Mouse (Mus musculus): Measurements from ENCODE around the gene Hykk.

DNA sequence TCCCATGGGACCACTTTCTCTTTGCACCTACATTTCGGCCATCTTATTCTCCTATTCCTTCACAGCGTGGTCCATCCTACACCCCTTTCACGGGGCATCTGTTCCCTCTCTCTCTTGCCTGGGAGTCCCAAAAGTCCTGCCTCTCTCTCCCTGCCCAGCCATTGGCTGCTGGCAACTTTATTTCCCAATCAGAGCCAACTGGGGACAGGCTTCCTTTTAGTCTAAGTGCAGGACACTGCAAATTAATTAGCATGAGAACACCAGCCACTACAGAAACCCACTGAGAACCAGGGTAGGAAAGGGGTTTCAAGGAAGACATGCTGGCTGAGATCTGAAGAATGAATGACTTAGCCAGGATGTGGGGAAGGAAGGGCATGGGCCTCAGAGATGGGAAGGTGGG, 77.3 kb downstream of the Hykk start:
- TF ChIP-seq CTCF (IDR thresholded peaks at IDR 0.05; ENCODE audit: extremely low read depth, insufficient read depth, insufficient read length, insufficient replicate concordance) (no peak), POLR2A (IDR thresholded peaks at IDR 0.05; ENCODE audit: low read depth, low read length) (no peak)
